Mouse (Mus musculus): ENCODE measurements around the gene C1rl. TPM values are rescaled to one million over a fixed set of nuclear protein-coding genes. Genes with fewer than 3 reads are reported as not detected.
"Not testable (repeated sequence)": the region's sequence is repeated elsewhere in the genome, so short reads cannot be mapped to it uniquely, and the experiment has no call there.

C1rl gene
- polyA plus RNA-seq, 2 experiments: 0.47 to 0.81 TPM

- WGBS: 9% methylated on average over 26 of the region's 27 CpGs
- Histone ChIP-seq H3K9ac (ENCODE audit: low read depth, low read length, severe bottlenecking) (peak within 1 kb of the TSS; percentile 43), H3K4me2 (replicated peaks; ENCODE audit: low read depth, low read length, severe bottlenecking) (peak within 1 kb of the TSS; percentile 67), H3K27ac (replicated peaks; ENCODE audit: low read depth, low read length) (no peak within 1 kb of the TSS), H3K9me3 (ENCODE audit: control insufficient read depth, low read length) (no peaks in the 10 kb centered on the region), H3K4me3 (replicated peaks; ENCODE audit: low read length) (peak within 1 kb of the TSS; percentile 40), H3K27me3 (ENCODE audit: control insufficient read depth, insufficient read depth, low read length) (no peaks in the 10 kb centered on the region), H3K36me3 (ENCODE audit: control insufficient read depth, insufficient read depth, low read length) (no peaks in the 10 kb centered on the region), H3K4me1 (ENCODE audit: control insufficient read depth, insufficient read depth, low read length) (no peaks in the 10 kb centered on the region)
- ATAC-seq (ENCODE audit: low FRiP score, low read depth) (peak; percentile 93), DNase-seq (ENCODE audit: low spot score) (peak; percentile 85)
- no peak for TF ChIP-seq POLR2A (IDR thresholded peaks at IDR 0.05; ENCODE audit: borderline replicate concordance, extremely low read depth, insufficient read depth, insufficient read length)
These were observed 28.3 kb upstream of the C1rl start, which contains the start of gene Clstn3 for GRCm38 (mm10) chr6:124464305-124465271. Gene Clstn3, minus strand, starts transcription at chr6:124464794.

GRCm38 (mm10) chr6:124465299-124465698, 27.6 kb upstream of the C1rl start:
- peak overlapping the region; percentile 40 for H3K4me3 ChIP-seq (replicated peaks; ENCODE audit: low read length)
- peak overlapping the region; percentile 67 for H3K4me2 ChIP-seq (replicated peaks; ENCODE audit: low read depth, low read length, severe bottlenecking)
- 31% methylated on average over 6 of the region's 6 CpGs for WGBS
- H3K9me3 ChIP-seq (ENCODE audit: control insufficient read depth, low read length): no peaks in the 10 kb centered on the region
- H3K9ac ChIP-seq (ENCODE audit: low read depth, low read length, severe bottlenecking): peak overlapping the region; percentile 43
- no peaks in the 10 kb centered on the region for H3K27me3 ChIP-seq (ENCODE audit: control insufficient read depth, insufficient read depth, low read length)
- TF ChIP-seq POLR2A (IDR thresholded peaks at IDR 0.05; ENCODE audit: borderline replicate concordance, extremely low read depth, insufficient read depth, insufficient read length): no peak
- no peaks in the 10 kb centered on the region for H3K4me1 ChIP-seq (ENCODE audit: control insufficient read depth, insufficient read depth, low read length)
- no peak overlapping the region for H3K27ac ChIP-seq (replicated peaks; ENCODE audit: low read depth, low read length)
- DNase-seq (ENCODE audit: low spot score) (no peak), ATAC-seq (ENCODE audit: low FRiP score, low read depth) (no peak)
- no peaks in the 10 kb centered on the region for H3K36me3 ChIP-seq (ENCODE audit: control insufficient read depth, insufficient read depth, low read length)

GRCm38 (mm10) chr6:124465729-124466128, 27.2 kb upstream of the C1rl start:
- no peak for TF ChIP-seq POLR2A (IDR thresholded peaks at IDR 0.05; ENCODE audit: borderline replicate concordance, extremely low read depth, insufficient read depth, insufficient read length)
- H3K27me3 ChIP-seq (ENCODE audit: control insufficient read depth, insufficient read depth, low read length): no peaks in the 10 kb centered on the region
- no peak for DNase-seq (ENCODE audit: low spot score)
- no peak for ATAC-seq (ENCODE audit: low FRiP score, low read depth)
- no peak overlapping the region for H3K9ac ChIP-seq (ENCODE audit: low read depth, low read length, severe bottlenecking)
- no peak overlapping the region for H3K4me3 ChIP-seq (replicated peaks; ENCODE audit: low read length)
- no peaks in the 10 kb centered on the region for H3K36me3 ChIP-seq (ENCODE audit: control insufficient read depth, insufficient read depth, low read length)
- H3K9me3 ChIP-seq (ENCODE audit: control insufficient read depth, low read length): no peaks in the 10 kb centered on the region
- H3K4me2 ChIP-seq (replicated peaks; ENCODE audit: low read depth, low read length, severe bottlenecking): no peak overlapping the region; the same call in 1 of the 2 replicates
- H3K27ac ChIP-seq (replicated peaks; ENCODE audit: low read depth, low read length): no peak overlapping the region
- no peaks in the 10 kb centered on the region for H3K4me1 ChIP-seq (ENCODE audit: control insufficient read depth, insufficient read depth, low read length)
- 55% methylated on average over 6 of the region's 6 CpGs for WGBS

- DNase-seq (ENCODE audit: low spot score) (no peak), ATAC-seq (ENCODE audit: low FRiP score, low read depth) (no peak)
- Histone ChIP-seq H3K27me3 (ENCODE audit: control insufficient read depth, insufficient read depth, low read length) (no peaks in the 10 kb centered on the region), H3K27ac (replicated peaks; ENCODE audit: low read depth, low read length) (no peak overlapping the region), H3K36me3 (ENCODE audit: control insufficient read depth, insufficient read depth, low read length) (no peaks in the 10 kb centered on the region), H3K4me2 (replicated peaks; ENCODE audit: low read depth, low read length, severe bottlenecking) (no peak overlapping the region), H3K4me3 (replicated peaks; ENCODE audit: low read length) (no peak overlapping the region), H3K9me3 (ENCODE audit: control insufficient read depth, low read length) (no peaks in the 10 kb centered on the region), H3K9ac (ENCODE audit: low read depth, low read length, severe bottlenecking) (no peak overlapping the region), H3K4me1 (ENCODE audit: control insufficient read depth, insufficient read depth, low read length) (no peaks in the 10 kb centered on the region)
- 89% methylated on average over 3 of the region's 3 CpGs for WGBS
- no peak for TF ChIP-seq POLR2A (IDR thresholded peaks at IDR 0.05; ENCODE audit: borderline replicate concordance, extremely low read depth, insufficient read depth, insufficient read length)
These were observed 21.8 kb upstream of the C1rl start for GRCm38 (mm10) chr6:124471121-124471520.

- DNase-seq (ENCODE audit: low spot score); H3K27me3 ChIP-seq (ENCODE audit: control insufficient read depth, insufficient read depth, low read length); H3K9me3 ChIP-seq (ENCODE audit: control insufficient read depth, low read length); ATAC-seq (ENCODE audit: low FRiP score, low read depth); H3K27ac ChIP-seq (replicated peaks; ENCODE audit: low read depth, low read length); H3K4me1 ChIP-seq (ENCODE audit: control insufficient read depth, insufficient read depth, low read length); H3K9ac ChIP-seq (ENCODE audit: low read depth, low read length, severe bottlenecking); H3K4me3 ChIP-seq (replicated peaks; ENCODE audit: low read length); H3K4me2 ChIP-seq (replicated peaks; ENCODE audit: low read depth, low read length, severe bottlenecking); H3K36me3 ChIP-seq (ENCODE audit: control insufficient read depth, insufficient read depth, low read length): not testable (repeated sequence)
- WGBS: 74% methylated on average over 6 of the region's 6 CpGs
These were observed 20.9 kb upstream of the C1rl start for GRCm38 (mm10) chr6:124471783-124472638.
